Mouse (Mus musculus) heart, embryonic 13.5 days (tissue): ENCODE results near the gene Atp1a1. TPM values are rescaled to one million over a fixed set of nuclear protein-coding genes. Genes with fewer than 3 reads are reported as not detected.
A peak's percentile ranks its signal among the peaks of the same experiment; 100 is the strongest.

Source experiments
- ATAC-seq: fragments of 200-750 bp; cut with Nextera tagmentation; 2 replicates; pipeline ENCODE4 v1.8.0; 2017; ENCODE audit warnings: moderate TSS enrichment; ENCODE audit not compliant: insufficient number of reproducible peaks, low FRiP score, low TSS enrichment; ENCODE audit errors: extremely low read depth
- H3K27ac ChIP-seq: fragments of 300-500 bp; sonication (generic); replicated peaks from 2 replicates; pipeline ENCODE4 v1.5.1; 2015; ENCODE audit warnings: moderate library complexity, mild to moderate bottlenecking, inconsistent platforms
- H3K27me3 ChIP-seq: fragments of 300-500 bp; sonication (generic); replicated peaks from 2 replicates; pipeline ENCODE4 v1.6.1; 2015; ENCODE audit warnings: mild to moderate bottlenecking, inconsistent platforms
- H3K36me3 ChIP-seq: fragments of 300-500 bp; sonication (generic); 2 replicates; pipeline ENCODE4 v1.6.1; 2015; ENCODE audit warnings: mild to moderate bottlenecking, inconsistent platforms
- H3K4me1 ChIP-seq: fragments of 300-500 bp; sonication (generic); 2 replicates; pipeline ENCODE4 v1.6.1; 2015; ENCODE audit warnings: inconsistent platforms
- H3K4me2 ChIP-seq: fragments of 300-500 bp; sonication (generic); 2 replicates; pipeline ENCODE4 v1.6.1; 2015; ENCODE audit warnings: inconsistent platforms, mild to moderate bottlenecking, moderate library complexity
- H3K4me3 ChIP-seq: fragments of 300-500 bp; sonication (generic); 2 replicates; pipeline ENCODE4 v1.5.1; 2015; ENCODE audit warnings: moderate library complexity, mild to moderate bottlenecking, inconsistent platforms
- H3K9ac ChIP-seq: fragments of 300-500 bp; sonication (generic); 2 replicates; pipeline ENCODE4 v1.6.1; 2015; ENCODE audit warnings: inconsistent platforms, mild to moderate bottlenecking, moderate library complexity
- H3K9me3 ChIP-seq: fragments of 300-500 bp; sonication (generic); 2 replicates; pipeline ENCODE4 v1.6.1; 2016; ENCODE audit warnings: inconsistent platforms
- WGBS: fragments of 180-500 bp; shearing (Covaris S2); methylation state at CpG from one replicate; pipeline ENCODE4 v1.1.7; 2015; ENCODE audit warnings: mixed read lengths; 5-methylcytosine and 5-hydroxymethylcytosine counted together
- polyA plus RNA-seq: library from polyadenylated mRNA; unstranded; fragments of >200 nt; fragmentation: Nextera tagmentation; extraction: Ambion mirVana; gene quantifications from 2 replicates; pipeline ENCODE4 v1.2.1, GENCODE M21; 2015

The Atp1a1 gene
- 243 and 250 TPM in 2 replicates for polyA plus RNA-seq

DNA sequence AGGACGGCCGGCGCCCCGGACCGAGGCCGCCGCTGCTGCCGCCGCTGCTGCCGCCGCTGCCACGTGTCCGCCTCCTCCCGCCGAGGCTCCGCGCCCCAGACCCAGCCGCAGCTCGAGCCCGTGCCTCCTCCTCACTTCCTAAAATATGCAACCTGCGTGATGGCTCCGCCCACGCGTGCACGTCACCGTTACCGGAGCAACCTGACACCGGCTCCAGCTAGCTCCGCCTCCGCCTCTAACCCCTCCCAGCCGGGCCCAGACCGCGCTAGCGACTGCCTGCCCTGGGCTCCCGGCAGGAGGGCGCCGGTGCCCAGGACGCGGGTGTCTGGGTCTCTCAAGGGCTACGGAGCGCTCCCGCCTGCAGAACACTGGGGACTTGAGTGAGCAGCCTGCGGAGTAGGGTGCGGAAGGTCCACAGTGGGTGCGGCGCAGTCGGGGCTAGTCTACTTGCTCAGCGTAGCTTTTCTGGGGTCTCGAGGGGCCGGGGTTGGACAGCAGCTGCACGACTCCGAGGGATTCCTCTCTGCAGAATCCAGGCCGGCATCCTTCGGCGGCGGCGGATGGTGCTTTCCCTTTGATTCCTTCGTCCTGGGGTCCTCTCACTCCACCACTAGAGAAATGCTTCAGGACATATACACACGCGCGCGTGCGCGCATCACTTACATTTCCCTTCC lies at the start of gene Atp1a1:
TSS of gene Atp1a1 (minus strand) at position 135 of the 674 bp plus-strand sequence.
- peak within 1 kb of the TSS; percentile 89 for H3K4me3 ChIP-seq
- peak; percentile 96 for ATAC-seq
- no peaks in the 10 kb centered on the region for H3K27me3 ChIP-seq
- H3K9ac ChIP-seq = peak within 1 kb of the TSS; percentile 99
- no peaks in the 10 kb centered on the region for H3K9me3 ChIP-seq
- peak within 1 kb of the TSS; percentile 100 for H3K27ac ChIP-seq
- peak within 1 kb of the TSS; percentile 76 for H3K4me2 ChIP-seq
- H3K4me1 ChIP-seq = peaks cover 52% of the 10 kb centered on the region
- whole genome bisulfite sequencing = under 1% methylated on average over 56 of the region's 64 CpGs
- H3K36me3 ChIP-seq = no peaks in the 10 kb centered on the region

DNA sequence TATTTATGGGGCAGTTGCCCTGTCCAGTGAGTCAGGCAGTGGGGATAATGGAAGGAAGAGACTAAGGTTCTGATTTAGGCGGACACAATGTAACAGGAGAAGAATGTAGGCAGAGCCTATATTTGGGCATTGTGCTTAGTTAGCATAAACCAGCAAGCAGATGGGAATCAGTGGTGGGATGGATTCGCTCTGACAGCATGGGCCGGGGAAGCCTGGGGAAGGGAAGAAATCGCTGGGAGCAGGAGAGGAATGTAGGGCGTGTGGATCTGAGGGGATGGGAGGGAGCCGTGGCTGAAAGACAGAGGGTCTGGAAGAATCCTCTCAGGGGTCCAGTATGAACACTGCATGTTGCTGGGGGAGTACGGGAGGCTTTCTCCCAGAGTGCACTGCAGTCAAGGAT lies 49.0 kb upstream of the Atp1a1 start:
- H3K36me3 ChIP-seq = no peaks in the 10 kb centered on the region
- no peaks in the 10 kb centered on the region for H3K27me3 ChIP-seq
- no peak overlapping the region for H3K4me3 ChIP-seq
- no peak overlapping the region for H3K9ac ChIP-seq
- 41% methylated on average over 7 of the region's 7 CpGs for WGBS
- no peak for ATAC-seq
- H3K27ac ChIP-seq = no peak overlapping the region
- H3K9me3 ChIP-seq = no peaks in the 10 kb centered on the region
- H3K4me1 ChIP-seq = 0 out of 2 replicates have a peak, but pooled peaks cover 4% of the 10 kb centered on the region
- H3K4me2 ChIP-seq = no peak overlapping the region

DNA sequence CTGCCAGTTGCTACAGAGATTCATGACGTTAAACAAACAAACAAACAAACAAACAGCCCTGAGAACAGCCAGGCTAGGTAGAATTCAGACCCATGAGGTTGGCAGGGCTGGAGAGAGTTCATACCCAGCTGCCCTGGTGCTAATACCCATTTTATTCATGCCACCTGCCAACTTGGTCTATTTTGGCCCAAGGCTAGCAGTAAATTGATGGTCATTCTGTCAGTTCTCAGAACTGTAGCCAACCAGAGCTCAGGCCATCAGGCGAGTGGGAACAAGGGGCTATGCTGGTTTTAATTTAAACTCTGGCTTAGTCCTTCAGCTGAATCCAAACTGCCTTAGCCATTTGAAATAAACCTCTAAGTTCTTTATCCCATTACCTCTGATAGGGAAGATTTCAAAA lies 48.5 kb upstream of the Atp1a1 start:
- H3K27ac ChIP-seq = no peak overlapping the region
- H3K4me1 ChIP-seq = 0 out of 2 replicates have a peak, but pooled peaks cover 4% of the 10 kb centered on the region
- H3K4me2 ChIP-seq = no peak overlapping the region
- WGBS = 71% methylated on average over 2 of the region's 2 CpGs
- no peak overlapping the region for H3K9ac ChIP-seq
- no peaks in the 10 kb centered on the region for H3K27me3 ChIP-seq
- no peaks in the 10 kb centered on the region for H3K9me3 ChIP-seq
- H3K36me3 ChIP-seq = no peaks in the 10 kb centered on the region
- H3K4me3 ChIP-seq = no peak overlapping the region
- no peak for ATAC-seq

DNA sequence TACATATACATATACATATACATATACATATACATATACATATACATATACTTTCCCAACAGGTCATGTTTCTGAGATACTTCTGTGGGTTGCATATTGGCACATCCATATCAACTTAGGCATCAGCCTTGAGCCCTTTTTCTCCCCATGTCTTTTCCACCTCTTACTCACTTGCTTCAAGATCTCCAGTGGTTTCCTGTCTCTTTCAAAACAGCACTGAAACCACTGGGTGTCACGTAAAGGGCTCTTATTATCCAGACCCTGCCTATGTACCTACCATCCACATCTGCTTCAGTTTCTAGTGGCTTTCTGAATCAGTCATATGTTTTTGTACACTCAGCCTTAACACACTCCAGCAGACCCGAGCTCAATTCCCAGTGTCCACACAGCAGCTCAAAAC lies 45.8 kb upstream of the Atp1a1 start:
- no peak overlapping the region for H3K27ac ChIP-seq
- H3K9ac ChIP-seq = no peak overlapping the region
- H3K36me3 ChIP-seq = no peaks in the 10 kb centered on the region
- no peak for ATAC-seq
- H3K4me2 ChIP-seq = no peak overlapping the region
- H3K4me3 ChIP-seq = no peak overlapping the region
- peaks cover 18% of the 10 kb centered on the region; the same call in 1 of the 2 replicates for H3K4me1 ChIP-seq
- WGBS = 61% methylated on average over 2 of the region's 2 CpGs
- no peaks in the 10 kb centered on the region for H3K27me3 ChIP-seq
- no peaks in the 10 kb centered on the region for H3K9me3 ChIP-seq

DNA sequence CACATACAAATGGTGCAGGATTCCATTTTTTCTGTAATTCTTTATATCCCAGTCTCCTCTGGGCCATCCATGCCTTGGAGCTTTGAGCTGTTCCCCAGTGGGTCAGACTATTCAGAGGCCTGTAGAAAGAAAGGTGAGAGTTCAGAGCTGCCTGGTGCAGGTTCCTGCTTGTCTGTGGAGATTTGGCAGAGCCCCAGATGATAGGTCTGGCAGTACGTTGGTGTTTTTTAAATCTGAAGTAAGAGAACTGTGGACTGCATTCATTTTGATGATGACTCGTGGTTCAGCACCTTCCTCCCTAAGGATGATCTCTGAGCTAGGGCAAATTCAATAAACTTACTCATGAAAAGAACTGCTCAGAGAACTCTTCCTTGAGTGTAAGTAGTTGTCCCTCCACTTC lies 44.8 kb upstream of the Atp1a1 start:
- Histone ChIP-seq H3K4me2 (no peak overlapping the region), H3K27me3 (no peaks in the 10 kb centered on the region), H3K4me3 (no peak overlapping the region), H3K9ac (no peak overlapping the region), H3K36me3 (no peaks in the 10 kb centered on the region), H3K4me1 (peaks cover 18% of the 10 kb centered on the region; the same call in 1 of the 2 replicates), H3K27ac (no peak overlapping the region), H3K9me3 (no peaks in the 10 kb centered on the region)
- WGBS = 42% methylated on average over 2 of the region's 2 CpGs
- ATAC-seq = no peak

DNA sequence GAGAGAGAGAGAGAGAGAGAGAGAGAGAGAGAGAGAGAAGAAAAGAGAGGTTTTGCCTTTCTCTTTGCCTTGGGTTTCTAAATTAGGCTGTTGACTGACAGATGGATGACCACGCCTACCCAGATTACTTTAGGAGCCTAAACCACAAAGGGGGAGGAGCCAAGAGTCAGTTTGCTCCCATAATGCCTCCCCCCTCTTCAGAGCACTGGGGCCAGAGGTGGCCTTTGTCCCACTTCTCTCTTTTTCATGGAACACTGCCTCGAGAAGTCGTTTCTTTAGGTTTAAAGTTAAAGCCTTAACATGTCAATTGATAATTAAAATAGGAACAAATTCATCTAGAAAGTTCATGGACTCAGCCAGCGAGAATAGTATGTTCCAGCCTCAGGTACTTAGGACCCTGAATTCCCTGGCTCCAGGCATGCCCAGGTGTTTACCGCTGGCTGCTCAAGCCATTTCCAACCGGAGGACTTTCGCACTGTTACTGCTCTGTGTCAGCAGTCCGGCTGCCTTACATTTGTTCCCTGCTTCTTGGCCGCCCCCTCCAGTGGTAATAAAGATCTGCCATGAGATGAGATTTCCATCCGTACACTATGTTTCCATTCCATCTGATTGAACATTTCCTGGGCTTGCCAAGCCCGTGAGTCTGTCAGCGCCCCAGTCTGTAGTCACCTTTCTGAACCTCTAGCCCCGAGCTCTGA lies 43.8 kb upstream of the Atp1a1 start:
- H3K4me3 ChIP-seq = no peak overlapping the region
- ATAC-seq = no peak

DNA sequence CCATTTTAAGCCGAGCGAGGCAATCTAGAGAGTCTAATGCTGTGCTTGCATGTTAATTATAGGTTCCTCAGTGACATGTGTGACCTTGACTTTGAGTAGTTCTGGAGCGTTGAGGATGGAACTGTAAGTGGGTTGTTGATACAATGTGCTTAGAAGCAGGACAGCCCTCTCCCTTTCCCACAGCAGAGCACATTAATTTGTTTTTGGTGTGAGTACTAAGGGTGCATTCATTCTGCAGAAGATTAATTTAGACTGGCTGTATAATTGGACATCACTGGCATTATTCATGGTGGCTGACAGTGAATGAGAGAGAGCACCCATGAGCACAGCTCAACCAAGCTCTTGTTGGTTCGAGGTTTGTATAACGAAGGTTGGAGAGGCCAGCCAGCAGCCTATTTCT lies 42.3 kb upstream of the Atp1a1 start:
- no peak overlapping the region for H3K4me3 ChIP-seq
- H3K4me1 ChIP-seq = peaks cover 20% of the 10 kb centered on the region
- no peak for ATAC-seq
- H3K27me3 ChIP-seq = no peaks in the 10 kb centered on the region
- H3K36me3 ChIP-seq = no peaks in the 10 kb centered on the region
- H3K4me2 ChIP-seq = no peak overlapping the region
- no peaks in the 10 kb centered on the region for H3K9me3 ChIP-seq
- peak overlapping the region; percentile 45; the same call in 1 of the 2 replicates for H3K27ac ChIP-seq
- H3K9ac ChIP-seq = no peak overlapping the region
- WGBS = 45% methylated on average over 5 of the region's 5 CpGs

More for the DNA sequence above, 43.8 kb upstream of the Atp1a1 start:
- Histone ChIP-seq H3K27ac (no peak overlapping the region), H3K4me1 (peaks cover 15% of the 10 kb centered on the region; the same call in 1 of the 2 replicates), H3K9me3 (no peaks in the 10 kb centered on the region), H3K4me2 (no peak overlapping the region), H3K9ac (no peak overlapping the region), H3K27me3 (no peaks in the 10 kb centered on the region), H3K36me3 (no peaks in the 10 kb centered on the region)
- WGBS = 72% methylated on average over 13 of the region's 13 CpGs

DNA sequence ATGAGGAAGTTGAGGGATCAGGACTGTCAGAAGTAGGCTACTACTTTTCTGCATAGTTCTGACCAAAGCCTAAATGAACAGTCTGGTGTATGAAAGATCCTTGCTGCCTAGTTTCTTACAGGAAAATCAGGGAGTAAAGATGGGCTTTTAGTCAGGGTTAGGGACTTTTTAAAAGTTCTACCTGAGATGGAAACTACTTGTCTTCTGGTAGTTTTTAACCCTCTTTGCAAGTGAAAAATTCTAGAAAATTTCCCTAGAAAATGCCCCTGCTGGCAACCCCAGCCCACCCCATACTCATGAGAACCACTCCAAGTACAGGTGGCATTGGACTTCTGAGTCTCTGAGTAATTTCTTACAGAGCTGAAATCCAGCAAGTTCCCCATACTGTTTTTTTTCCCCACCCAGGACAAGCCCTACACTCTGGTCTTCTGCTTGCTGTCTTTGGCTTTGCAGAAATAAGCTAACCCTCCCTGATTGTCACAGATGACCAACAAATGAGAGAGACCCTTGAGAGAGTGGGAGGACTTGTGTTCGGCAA lies 41.2 kb upstream of the Atp1a1 start:
- 72% methylated on average over 1 of the region's 1 CpGs for WGBS
- no peak overlapping the region for H3K4me3 ChIP-seq
- H3K27ac ChIP-seq = no peak overlapping the region
- ATAC-seq = no peak
- peaks cover 23% of the 10 kb centered on the region for H3K4me1 ChIP-seq
- H3K36me3 ChIP-seq = no peaks in the 10 kb centered on the region
- no peak overlapping the region for H3K4me2 ChIP-seq
- H3K9ac ChIP-seq = no peak overlapping the region
- H3K9me3 ChIP-seq = no peaks in the 10 kb centered on the region
- no peaks in the 10 kb centered on the region for H3K27me3 ChIP-seq

DNA sequence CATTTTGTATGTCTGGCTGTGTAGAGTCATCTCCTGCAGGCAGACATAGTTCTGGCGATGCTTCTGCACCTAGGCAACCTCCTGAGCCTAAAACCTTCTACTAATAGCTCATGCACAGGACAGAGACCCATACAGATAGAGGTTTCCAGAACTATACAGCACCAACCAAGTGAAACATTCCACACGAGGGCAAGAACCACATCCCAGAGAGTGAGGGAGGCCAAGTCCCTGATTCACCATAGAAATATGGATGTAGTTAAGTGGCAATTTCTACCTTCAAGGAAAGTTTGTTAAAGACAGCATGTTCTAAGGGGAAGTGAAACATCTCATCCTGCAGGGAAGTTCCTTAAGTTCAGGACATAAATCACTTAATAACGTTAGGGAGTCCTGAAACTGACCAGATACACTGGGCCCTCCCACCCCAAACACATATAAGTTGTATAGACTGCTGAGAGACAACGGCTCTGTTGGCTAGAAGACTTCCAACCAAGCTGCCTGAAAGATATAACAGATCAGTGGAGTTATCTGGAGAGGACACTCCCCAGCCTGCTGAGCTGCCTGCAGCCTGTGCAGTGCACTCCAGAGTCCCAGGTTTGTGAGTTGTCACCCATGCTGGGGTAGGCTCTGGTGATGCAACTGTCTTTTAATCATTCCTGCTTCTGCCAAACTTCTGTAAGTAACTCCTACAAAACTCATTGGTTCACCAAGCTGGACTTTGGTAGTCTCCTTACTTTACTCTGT lies 39.7 kb upstream of the Atp1a1 start:
- Histone ChIP-seq H3K27ac (no peak overlapping the region), H3K4me1 (peaks cover 26% of the 10 kb centered on the region), H3K9me3 (no peaks in the 10 kb centered on the region), H3K27me3 (no peaks in the 10 kb centered on the region), H3K36me3 (no peaks in the 10 kb centered on the region), H3K4me3 (no peak overlapping the region), H3K9ac (no peak overlapping the region), H3K4me2 (no peak overlapping the region)
- no peak for ATAC-seq
- 67% methylated on average over 4 of the region's 4 CpGs for WGBS

DNA sequence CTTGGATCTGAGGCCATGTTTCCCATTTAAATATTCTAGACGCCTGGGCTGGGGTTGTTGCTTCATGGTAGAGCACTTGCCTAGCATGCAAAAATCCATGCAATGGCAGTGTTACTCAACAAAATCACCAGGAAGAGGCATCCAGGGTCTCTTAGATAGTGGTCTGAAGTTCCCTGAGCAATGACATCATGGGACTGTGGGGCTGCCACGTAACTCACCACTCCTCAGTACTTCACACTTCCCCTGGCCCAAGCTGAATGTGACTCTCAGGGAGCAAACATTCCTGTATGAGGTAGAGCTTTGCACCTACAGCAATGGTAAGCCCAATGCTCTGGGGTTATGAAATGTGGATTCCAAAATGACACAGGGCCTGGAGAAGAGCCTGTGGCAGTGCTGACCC lies 38.8 kb upstream of the Atp1a1 start:
- ATAC-seq = no peak
- Histone ChIP-seq H3K4me1 (peaks cover 26% of the 10 kb centered on the region), H3K4me2 (no peak overlapping the region), H3K27me3 (no peaks in the 10 kb centered on the region), H3K9ac (no peak overlapping the region), H3K27ac (no peak overlapping the region), H3K36me3 (no peaks in the 10 kb centered on the region), H3K4me3 (no peak overlapping the region), H3K9me3 (no peaks in the 10 kb centered on the region)
- WGBS = 65% methylated on average over 2 of the region's 2 CpGs

DNA sequence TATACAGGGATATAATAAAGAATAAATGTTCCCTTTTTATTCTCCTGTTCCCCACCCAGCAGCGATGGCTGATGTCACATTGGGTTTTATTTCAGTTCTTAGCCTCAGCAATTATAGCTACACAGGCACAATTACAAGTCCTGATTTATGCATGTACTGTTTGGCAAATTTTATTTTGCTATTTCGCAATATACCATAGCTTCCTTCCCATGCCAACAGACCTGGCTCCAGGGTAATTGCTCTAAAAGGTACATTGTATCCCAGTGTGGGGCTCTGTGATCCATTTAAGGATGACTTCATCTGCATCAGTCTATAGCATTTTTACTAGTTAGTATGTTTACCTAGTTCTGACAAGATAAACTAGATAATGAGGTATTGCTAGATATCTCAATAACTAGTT lies 33.7 kb upstream of the Atp1a1 start:
- no peaks in the 10 kb centered on the region for H3K27me3 ChIP-seq
- H3K36me3 ChIP-seq = no peaks in the 10 kb centered on the region
- H3K9me3 ChIP-seq = no peaks in the 10 kb centered on the region
- H3K9ac ChIP-seq = no peak overlapping the region
- peaks cover 11% of the 10 kb centered on the region for H3K4me1 ChIP-seq
- no peak for ATAC-seq
- no peak overlapping the region for H3K27ac ChIP-seq
- H3K4me3 ChIP-seq = no peak overlapping the region
- H3K4me2 ChIP-seq = no peak overlapping the region
- 78% methylated on average over 2 of the region's 2 CpGs for WGBS
